Mouse (Mus musculus) hindbrain, embryonic 12.5 days (tissue): ENCODE data around the gene Arhgef17. TPM values are rescaled to one million over a fixed set of nuclear protein-coding genes. Genes with fewer than 3 reads are reported as not detected.

Experiments
- ATAC-seq: fragments of 200-750 bp; cut with Nextera tagmentation; 2 replicates; pipeline ENCODE4 v1.8.0; 2017; ENCODE audit warnings: moderate TSS enrichment; ENCODE audit not compliant: low FRiP score
- H3K27ac ChIP-seq: fragments of 300-500 bp; sonication (generic); 2 replicates; pipeline ENCODE4 v1.5.1; 2016; ENCODE audit warnings: mild to moderate bottlenecking
- H3K27me3 ChIP-seq: fragments of 300-500 bp; sonication (generic); 2 replicates; pipeline ENCODE4 v1.6.1; 2016; ENCODE audit warnings: mild to moderate bottlenecking
- H3K36me3 ChIP-seq: fragments of 300-500 bp; sonication (generic); 2 replicates; pipeline ENCODE4 v1.6.1; 2016; ENCODE audit warnings: mild to moderate bottlenecking
- H3K4me1 ChIP-seq: fragments of 300-500 bp; sonication (generic); 2 replicates; pipeline ENCODE4 v1.6.1; 2016
- H3K4me2 ChIP-seq: fragments of 300-500 bp; sonication (generic); replicated peaks from 2 replicates; pipeline ENCODE4 v1.6.1; 2016; ENCODE audit warnings: mild to moderate bottlenecking
- H3K4me3 ChIP-seq: fragments of 300-500 bp; sonication (generic); 2 replicates; pipeline ENCODE4 v1.5.1; 2016; ENCODE audit warnings: mild to moderate bottlenecking
- H3K9ac ChIP-seq: fragments of 300-500 bp; sonication (generic); 2 replicates; pipeline ENCODE4 v1.6.1; 2016; ENCODE audit warnings: mild to moderate bottlenecking, moderate library complexity
- H3K9me3 ChIP-seq: fragments of 300-500 bp; sonication (generic); replicated peaks from 2 replicates; pipeline ENCODE4 v1.6.1; 2016; ENCODE audit warnings: mild to moderate bottlenecking
- WGBS: fragments of 180-500 bp; shearing (Covaris S2); methylation state at CpG from one replicate; pipeline ENCODE4 v1.1.7; 2016; 5-methylcytosine and 5-hydroxymethylcytosine counted together
- polyA plus RNA-seq: library from polyadenylated mRNA; unstranded; fragments of >200 nt; fragmentation: Nextera tagmentation; extraction: Ambion mirVana; gene quantifications from 2 replicates; pipeline ENCODE4 v1.2.1, GENCODE M21; 2016

Gene Arhgef17
- polyA plus RNA-seq, 1 experiment from 2014 or later: 9.1 TPM

DNA sequence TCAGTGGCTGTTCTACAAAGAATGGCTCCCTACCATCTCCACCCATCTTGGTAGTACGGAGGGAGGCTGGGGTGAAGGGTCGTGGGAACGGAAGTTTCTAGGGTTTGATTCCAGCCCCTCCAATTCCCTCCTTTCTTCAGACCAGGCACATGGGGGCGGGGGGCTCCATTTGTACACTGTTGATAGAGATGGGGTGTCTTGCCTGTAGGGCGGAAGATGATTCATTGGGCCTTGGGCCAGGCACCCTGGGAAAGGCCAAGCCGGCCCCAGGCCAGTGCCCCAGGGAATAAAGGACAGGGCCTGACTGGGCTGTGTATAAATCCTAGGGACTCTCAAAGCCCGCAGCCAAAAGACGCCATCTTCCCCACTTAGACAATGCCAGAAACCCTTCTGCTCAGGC, 23.8 kb downstream of the Arhgef17 start:
- Histone ChIP-seq H3K4me1 (peaks cover 25% of the 10 kb centered on the region), H3K4me3 (no peak overlapping the region), H3K9ac (no peak overlapping the region), H3K9me3 (no peaks in the 10 kb centered on the region), H3K27ac (no peak overlapping the region; the same call in 1 of the 2 replicates), H3K36me3 (no peaks in the 10 kb centered on the region), H3K27me3 (no peaks in the 10 kb centered on the region), H3K4me2 (no peak overlapping the region)
- ATAC-seq: no peak
- 79% methylated on average over 8 of the region's 8 CpGs for WGBS

DNA sequence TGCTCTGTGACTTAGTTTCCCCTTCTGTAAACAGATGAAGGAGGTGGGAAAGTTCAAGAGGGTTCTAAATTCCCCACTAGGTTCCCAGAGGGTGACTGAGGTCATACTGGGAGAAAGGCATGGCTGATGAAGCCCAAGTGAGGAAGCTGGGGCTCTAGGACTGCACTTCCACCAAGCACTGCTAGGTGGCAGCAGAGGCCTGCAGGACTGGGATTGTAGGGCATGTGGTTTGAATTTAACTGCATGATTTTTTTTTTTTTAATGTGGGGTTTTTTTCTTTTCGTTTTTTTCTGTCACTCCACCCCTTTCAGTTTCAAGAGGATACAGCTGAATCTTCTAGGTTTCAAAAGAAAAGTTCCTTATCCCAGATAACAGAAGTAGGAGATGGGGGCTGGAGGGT, 24.7 kb downstream of the Arhgef17 start:
- no peaks in the 10 kb centered on the region for H3K36me3 ChIP-seq
- H3K9ac ChIP-seq: no peak overlapping the region
- no peak overlapping the region for H3K27ac ChIP-seq
- H3K4me1 ChIP-seq: peaks cover 22% of the 10 kb centered on the region
- H3K27me3 ChIP-seq: no peaks in the 10 kb centered on the region
- ATAC-seq: no peak
- no peak overlapping the region for H3K4me2 ChIP-seq
- 10% methylated on average over 1 of the region's 1 CpGs for WGBS
- no peaks in the 10 kb centered on the region for H3K9me3 ChIP-seq
- no peak overlapping the region for H3K4me3 ChIP-seq

DNA sequence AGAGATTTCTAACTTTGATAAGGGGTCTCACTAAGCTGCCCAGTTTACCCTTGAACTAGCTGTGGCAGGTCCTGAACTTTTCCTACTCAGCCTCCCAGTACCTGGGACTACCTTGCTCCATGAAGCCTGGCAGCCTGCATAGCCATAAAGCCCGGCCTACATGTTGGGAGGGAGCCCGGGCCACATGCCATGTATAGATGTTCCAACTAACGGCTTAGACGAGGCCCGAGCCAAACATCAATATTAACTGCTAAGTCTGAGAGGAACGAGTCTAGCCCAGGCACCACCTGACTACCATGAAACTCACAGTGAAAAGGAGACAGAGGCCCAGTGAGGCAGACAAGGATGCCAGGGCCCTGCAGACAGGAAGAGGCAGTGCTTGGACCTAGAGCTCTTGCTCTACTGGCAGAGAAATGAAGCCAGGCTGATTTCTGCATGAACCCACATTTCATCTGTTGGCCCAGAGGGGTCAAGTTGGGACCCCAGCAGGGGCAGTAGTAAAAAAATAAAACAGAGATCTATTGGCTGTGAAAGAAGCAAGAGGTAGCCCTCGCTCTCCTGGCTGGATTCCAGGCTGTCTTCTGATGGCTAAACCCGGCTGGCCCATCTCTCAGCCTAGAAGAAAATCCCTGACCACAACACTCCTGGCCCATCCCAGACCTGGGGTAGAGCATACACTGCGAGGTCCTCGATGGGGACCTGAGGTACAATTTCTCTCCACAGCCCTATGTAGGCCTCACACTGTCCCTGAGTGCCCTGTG, 25.7 kb downstream of the Arhgef17 start:
- no peak overlapping the region for H3K27ac ChIP-seq
- no peaks in the 10 kb centered on the region for H3K9me3 ChIP-seq
- 88% methylated on average over 10 of the region's 10 CpGs for WGBS
- H3K27me3 ChIP-seq: no peaks in the 10 kb centered on the region
- H3K4me2 ChIP-seq: no peak overlapping the region
- H3K4me3 ChIP-seq: no peak overlapping the region
- H3K4me1 ChIP-seq: peaks cover 12% of the 10 kb centered on the region
- no peak overlapping the region for H3K9ac ChIP-seq
- no peaks in the 10 kb centered on the region for H3K36me3 ChIP-seq
- no peak for ATAC-seq

DNA sequence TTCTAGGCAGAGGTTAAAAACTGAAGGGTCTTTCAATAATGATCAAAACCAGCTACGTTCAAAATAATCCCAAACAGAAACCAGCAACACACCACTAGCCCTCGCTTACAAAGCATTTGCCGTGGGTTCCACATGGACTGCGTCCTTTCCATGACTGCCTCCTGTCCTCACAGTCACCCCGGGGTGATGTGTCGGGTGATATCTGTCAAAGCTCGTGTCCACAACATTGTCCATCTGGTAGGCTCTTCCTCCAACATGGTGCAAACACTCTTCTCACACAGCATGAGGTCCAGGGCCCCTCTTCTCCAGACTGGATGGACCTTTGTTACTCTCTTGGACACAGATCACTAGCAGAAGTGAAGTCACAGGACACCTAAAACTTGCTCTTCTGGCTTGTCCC, 26.9 kb downstream of the Arhgef17 start:
- no peaks in the 10 kb centered on the region for H3K9me3 ChIP-seq
- H3K4me2 ChIP-seq: no peak overlapping the region
- H3K27ac ChIP-seq: no peak overlapping the region
- ATAC-seq: no peak
- no peak overlapping the region for H3K9ac ChIP-seq
- H3K27me3 ChIP-seq: no peaks in the 10 kb centered on the region
- WGBS: 88% methylated on average over 7 of the region's 7 CpGs
- H3K4me3 ChIP-seq: no peak overlapping the region
- no peaks in the 10 kb centered on the region; the same call in 1 of the 2 replicates for H3K4me1 ChIP-seq
- H3K36me3 ChIP-seq: no peaks in the 10 kb centered on the region

DNA sequence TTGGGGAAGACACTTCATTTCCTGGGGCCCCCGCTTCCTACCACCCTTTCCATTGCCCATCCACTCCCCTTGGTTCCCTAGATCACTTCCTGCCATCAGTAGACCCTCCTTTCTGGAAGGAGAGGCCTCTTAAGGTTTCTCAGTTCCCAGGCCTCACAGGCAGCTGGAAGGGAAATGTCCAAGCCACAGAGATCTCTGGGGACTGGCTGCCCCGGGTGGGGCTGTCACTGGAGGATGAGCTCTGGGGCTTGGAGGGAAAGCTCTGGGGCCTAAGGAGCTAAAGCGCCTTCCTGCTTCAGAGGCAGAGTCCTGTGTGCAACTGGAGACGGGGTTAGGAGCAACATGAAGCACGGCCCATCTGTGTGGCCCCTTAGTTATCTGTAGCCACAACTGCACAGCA, 27.3 kb downstream of the Arhgef17 start:
- no peaks in the 10 kb centered on the region for H3K36me3 ChIP-seq
- no peaks in the 10 kb centered on the region; the same call in 1 of the 2 replicates for H3K4me1 ChIP-seq
- H3K9ac ChIP-seq: no peak overlapping the region
- WGBS: 88% methylated on average over 5 of the region's 5 CpGs
- ATAC-seq: no peak
- H3K9me3 ChIP-seq: no peaks in the 10 kb centered on the region
- H3K27ac ChIP-seq: no peak overlapping the region
- no peak overlapping the region for H3K4me3 ChIP-seq
- no peaks in the 10 kb centered on the region for H3K27me3 ChIP-seq
- H3K4me2 ChIP-seq: no peak overlapping the region

DNA sequence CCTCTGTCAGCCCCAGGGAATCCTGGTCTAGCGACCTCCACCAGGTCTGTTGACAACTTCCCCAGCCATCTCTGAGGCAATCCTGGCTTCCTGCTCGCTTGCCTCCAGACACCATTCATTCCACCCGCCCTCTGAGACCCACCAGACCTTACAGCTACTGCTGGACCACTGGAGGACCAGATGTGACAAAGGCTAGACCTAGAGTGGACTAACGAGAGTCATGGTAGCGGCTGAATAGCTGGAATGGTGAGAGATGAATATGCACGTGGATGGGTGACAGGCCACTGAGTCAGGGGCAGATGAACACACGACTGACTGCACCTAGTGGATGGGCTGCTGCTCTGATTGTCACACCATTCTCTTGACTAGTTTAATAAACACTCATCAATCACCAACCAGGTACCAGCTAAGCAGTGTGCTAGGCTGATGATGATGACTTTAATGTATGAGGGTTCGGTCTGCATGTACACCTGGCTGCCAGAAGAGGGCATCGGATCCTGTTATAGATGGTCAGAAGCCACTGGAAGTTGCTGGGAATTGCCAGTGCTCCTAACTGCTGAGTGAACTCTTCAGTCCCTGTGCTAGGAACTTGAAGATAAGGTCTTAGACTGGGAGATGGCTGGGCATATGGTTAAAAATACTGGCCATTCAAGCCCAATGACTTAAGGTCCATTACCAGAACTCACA, 29.3 kb downstream of the Arhgef17 start:
- Histone ChIP-seq H3K27me3 (no peaks in the 10 kb centered on the region), H3K4me1 (no peaks in the 10 kb centered on the region), H3K9me3 (no peaks in the 10 kb centered on the region), H3K4me2 (no peak overlapping the region), H3K4me3 (no peak overlapping the region), H3K9ac (no peak overlapping the region), H3K36me3 (no peaks in the 10 kb centered on the region), H3K27ac (no peak overlapping the region)
- WGBS: 84% methylated on average over 9 of the region's 9 CpGs
- ATAC-seq: peak; percentile 40; the same call in 1 of the 2 replicates

DNA sequence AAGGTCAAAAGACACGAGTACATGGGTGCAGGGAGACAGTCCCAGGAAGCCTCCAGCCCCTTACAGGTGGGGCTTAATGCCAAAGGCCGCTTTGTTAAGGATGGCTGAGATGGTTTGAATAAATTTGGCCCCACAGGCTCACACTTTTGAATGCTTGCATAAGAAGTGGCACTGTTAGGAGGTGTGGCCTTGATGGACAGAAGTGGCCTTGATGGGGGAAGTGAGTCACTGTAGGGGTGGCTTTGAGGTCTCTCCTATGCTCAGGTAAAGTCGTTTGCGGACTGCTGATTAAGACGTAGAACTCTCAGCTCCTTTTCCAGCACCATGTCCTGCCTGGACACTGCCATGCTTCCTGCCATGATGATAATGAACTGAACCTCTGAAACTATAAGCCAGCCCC, 34.1 kb downstream of the Arhgef17 start:
- Histone ChIP-seq H3K9me3 (no peaks in the 10 kb centered on the region), H3K4me3 (no peak overlapping the region), H3K27ac (no peak overlapping the region), H3K4me1 (peaks cover 28% of the 10 kb centered on the region), H3K9ac (peak overlapping the region; percentile 27; the same call in 1 of the 2 replicates), H3K27me3 (peaks cover 6% of the 10 kb centered on the region), H3K36me3 (no peaks in the 10 kb centered on the region), H3K4me2 (no peak overlapping the region)
- ATAC-seq: no peak
- 84% methylated on average over 5 of the region's 5 CpGs for WGBS

DNA sequence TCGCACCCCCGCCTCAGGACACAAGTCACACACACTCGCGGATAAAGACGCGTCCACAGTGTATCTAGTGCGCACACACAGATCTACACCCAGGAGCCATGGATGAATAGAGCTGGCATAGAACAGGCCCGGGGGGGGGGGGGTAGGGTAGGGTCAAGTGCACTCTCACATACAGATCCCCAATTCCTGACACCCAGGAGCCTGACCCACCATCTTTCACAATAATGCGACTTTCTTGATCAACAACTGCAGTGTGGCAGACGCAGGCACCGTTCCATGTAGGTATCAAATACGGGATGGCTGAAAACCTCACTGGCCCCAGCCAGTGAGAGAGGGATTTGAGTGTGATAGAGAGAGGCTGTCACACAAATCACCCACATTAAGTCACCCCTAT, 37.1 kb downstream of the Arhgef17 start:
- Histone ChIP-seq H3K4me1 (peaks cover 32% of the 10 kb centered on the region), H3K4me2 (peak overlapping the region; percentile 93), H3K9me3 (no peaks in the 10 kb centered on the region), H3K36me3 (peaks cover 2% of the 10 kb centered on the region), H3K27me3 (peaks cover 6% of the 10 kb centered on the region), H3K27ac (no peak overlapping the region), H3K4me3 (peak overlapping the region; percentile 60), H3K9ac (peak overlapping the region; percentile 80)
- peak; percentile 58 for ATAC-seq
- WGBS: 2% methylated on average over 12 of the region's 12 CpGs

DNA sequence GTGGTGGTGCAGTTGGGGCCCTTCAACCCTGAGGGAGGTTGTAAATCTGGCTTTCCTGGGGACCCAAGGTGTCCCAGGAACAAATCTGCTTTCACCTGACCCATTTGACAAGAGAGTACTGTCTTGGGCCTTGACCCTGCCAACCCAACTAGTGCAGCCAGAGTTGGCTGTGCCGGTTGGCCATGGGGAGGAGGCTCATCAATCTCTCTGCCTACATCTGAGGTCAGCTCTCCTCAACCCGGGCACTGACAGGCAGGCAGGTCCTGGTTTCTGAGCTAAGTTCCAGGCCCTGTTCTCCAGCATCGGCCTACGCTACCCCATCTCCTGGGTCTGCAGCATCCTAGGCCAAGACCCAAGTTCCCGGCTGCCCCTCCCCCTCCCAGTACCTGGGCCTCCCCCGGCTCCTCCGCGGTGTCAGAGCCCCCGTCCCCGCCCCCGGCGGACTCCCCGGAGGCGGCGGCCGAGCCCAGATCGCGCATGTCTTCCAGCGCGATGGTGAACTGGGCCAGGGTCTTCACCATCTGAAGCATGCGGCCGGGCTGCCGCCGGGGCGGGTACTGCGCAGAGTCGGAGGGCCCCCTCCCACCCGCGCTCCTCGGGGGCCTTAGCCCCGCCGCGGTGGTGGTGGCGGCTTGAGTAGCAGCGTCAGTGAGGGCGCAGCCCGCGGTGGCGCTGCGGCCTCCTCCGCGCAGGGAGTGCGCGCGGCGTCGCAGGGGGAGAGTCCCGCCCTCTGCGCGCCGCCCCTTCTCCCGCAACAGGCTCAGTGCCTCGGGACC, 37.7 kb downstream of the Arhgef17 start:
- Histone ChIP-seq H3K9me3 (no peaks in the 10 kb centered on the region), H3K36me3 (peaks cover 8% of the 10 kb centered on the region), H3K27me3 (peaks cover 6% of the 10 kb centered on the region), H3K4me2 (peak overlapping the region; percentile 93), H3K9ac (peak overlapping the region; percentile 80), H3K27ac (0 out of 2 replicates have a peak overlapping the region, but pooled peaks have one; percentile 35), H3K4me1 (peaks cover 32% of the 10 kb centered on the region), H3K4me3 (peak overlapping the region; percentile 60)
- 7% methylated on average over 29 of the region's 53 CpGs for WGBS
- peak; percentile 59 for ATAC-seq

DNA sequence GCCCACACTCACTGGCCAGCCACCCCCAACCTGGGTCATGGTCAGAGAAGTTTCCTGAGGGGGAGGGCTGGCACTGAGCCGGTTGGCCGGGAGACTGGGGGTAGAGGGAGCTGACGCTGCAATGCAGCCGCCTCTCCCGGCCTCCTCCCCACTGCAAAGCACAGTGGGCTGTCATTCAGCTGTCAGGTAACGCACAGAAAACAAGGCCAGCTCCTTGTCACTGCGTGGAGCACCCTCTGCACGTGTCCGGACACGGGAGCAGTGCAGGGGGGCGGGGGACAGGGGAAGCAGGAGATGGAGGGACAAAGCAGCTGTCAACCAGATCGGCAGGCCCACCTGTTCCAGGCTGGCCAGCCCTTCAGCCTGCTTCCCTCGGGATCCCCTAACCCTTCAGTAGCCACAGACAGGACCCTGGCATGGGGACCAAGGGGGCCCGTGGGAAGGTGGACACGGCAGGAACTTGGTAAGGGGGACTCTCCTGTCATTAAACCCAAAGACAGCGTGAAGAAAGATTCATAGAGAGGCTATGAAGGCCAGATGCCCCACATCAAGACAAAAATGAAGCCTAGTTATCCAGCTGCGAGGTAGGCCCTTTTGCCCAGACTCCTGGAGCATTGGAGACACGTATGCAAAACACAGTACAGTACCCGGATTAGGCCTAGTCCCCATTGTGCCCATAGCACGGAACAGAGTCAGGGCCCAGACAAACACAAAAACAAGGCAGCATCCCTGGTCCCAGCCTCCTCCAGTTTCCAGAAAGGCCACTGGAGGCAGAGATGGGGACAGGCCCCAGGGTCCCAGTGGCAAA, 38.5 kb downstream of the Arhgef17 start:
- peak overlapping the region; percentile 93 for H3K4me2 ChIP-seq
- no peak overlapping the region; the same call in 1 of the 2 replicates for H3K27ac ChIP-seq
- peaks cover 12% of the 10 kb centered on the region for H3K36me3 ChIP-seq
- H3K4me3 ChIP-seq: 0 out of 2 replicates have a peak overlapping the region, but pooled peaks have one; percentile 2
- peaks cover 32% of the 10 kb centered on the region for H3K4me1 ChIP-seq
- H3K9me3 ChIP-seq: no peaks in the 10 kb centered on the region
- WGBS: 37% methylated on average over 20 of the region's 20 CpGs
- peak overlapping the region; percentile 57 for H3K9ac ChIP-seq
- ATAC-seq: peak; percentile 22; the same call in 1 of the 2 replicates
- H3K27me3 ChIP-seq: peaks cover 6% of the 10 kb centered on the region

DNA sequence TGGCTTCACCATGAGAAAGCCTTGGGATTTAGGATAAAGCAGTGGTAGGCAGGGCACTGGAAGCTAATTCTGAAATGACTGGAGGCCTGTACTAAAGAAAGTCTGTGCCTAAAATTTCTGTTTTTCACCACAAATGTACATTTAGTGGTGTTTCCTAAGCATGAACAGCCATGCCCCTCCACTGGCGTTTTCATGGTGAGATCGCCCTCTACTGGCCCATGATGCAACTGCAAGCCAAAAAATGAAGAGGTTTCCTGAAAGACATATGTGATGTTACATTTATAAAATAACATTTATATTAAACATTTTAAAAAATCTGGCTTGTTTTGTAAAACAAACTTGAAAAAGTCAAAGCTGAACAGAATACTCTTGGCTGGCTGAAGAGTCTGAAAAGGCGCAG, 45.4 kb downstream of the Arhgef17 start:
- 31% methylated on average over 3 of the region's 3 CpGs for WGBS
- H3K27me3 ChIP-seq: no peaks in the 10 kb centered on the region
- H3K9ac ChIP-seq: no peak overlapping the region
- no peak overlapping the region for H3K27ac ChIP-seq
- no peak overlapping the region for H3K4me3 ChIP-seq
- no peaks in the 10 kb centered on the region for H3K9me3 ChIP-seq
- peaks cover 45% of the 10 kb centered on the region for H3K36me3 ChIP-seq
- H3K4me2 ChIP-seq: no peak overlapping the region
- no peak for ATAC-seq
- H3K4me1 ChIP-seq: no peaks in the 10 kb centered on the region
